ENCODE assay signal across 7 mouse cellular contexts in the genomic region with DNA sequence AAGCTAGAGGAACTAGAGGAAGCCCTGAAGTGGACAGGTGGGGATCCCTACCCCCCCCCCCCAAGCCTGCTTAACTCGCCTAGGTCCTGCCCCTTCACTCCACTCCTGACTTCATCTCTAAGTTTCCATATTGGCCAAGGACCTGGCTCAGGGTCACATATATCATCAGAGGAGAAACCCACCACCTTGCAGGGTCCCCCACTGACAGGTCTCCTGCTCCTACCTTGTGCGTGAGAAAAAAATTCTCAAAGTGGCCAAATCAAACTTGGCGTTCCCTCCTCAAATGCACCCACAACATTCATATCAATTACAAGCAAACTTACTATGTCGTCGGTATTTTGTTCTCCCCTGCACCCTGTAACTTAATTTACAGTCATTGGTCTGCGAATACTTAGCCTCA. TPM values are rescaled to one million over a fixed set of nuclear protein-coding genes. Genes with fewer than 3 reads are reported as not detected.
DNase-seq lines count a peak whose midpoint lies in the region; ATAC-seq lines count a peak whose summit lies in the region.

No protein-coding gene starts in this region.

- no peaks in the 10 kb centered on the region for H3K9me3 ChIP-seq in lung, embryonic 16.5 days (ENCODE audit: control insufficient read depth, low read length)
- H3K9me3 ChIP-seq in forebrain, embryonic 15.5 days = no peaks in the 10 kb centered on the region
- H3K9me3 ChIP-seq in limb, embryonic 15.5 days = no peaks in the 10 kb centered on the region
- H3K9me3 ChIP-seq in stomach, embryonic 16.5 days (replicated peaks; ENCODE audit: control insufficient read depth, low read length) = no peaks in the 10 kb centered on the region

- no peak overlapping the region for H3K27ac ChIP-seq in lung, embryonic 16.5 days (ENCODE audit: low read length)
- H3K27ac ChIP-seq in forebrain, embryonic 15.5 days (replicated peaks) = no peak overlapping the region
- H3K27ac ChIP-seq in limb, embryonic 15.5 days = no peak overlapping the region
- H3K27ac ChIP-seq in stomach, embryonic 16.5 days (ENCODE audit: low read length) = peak overlapping the region; percentile 97

- no peaks in the 10 kb centered on the region for H3K27me3 ChIP-seq in lung, embryonic 16.5 days (ENCODE audit: control insufficient read depth, insufficient read depth, low read depth, low read length)
- H3K27me3 ChIP-seq in forebrain, embryonic 15.5 days = peaks cover 24% of the 10 kb centered on the region; the same call in 1 of the 2 replicates
- peaks cover 7% of the 10 kb centered on the region; the same call in 1 of the 2 replicates for H3K27me3 ChIP-seq in limb, embryonic 15.5 days
- H3K27me3 ChIP-seq in stomach, embryonic 16.5 days (ENCODE audit: control insufficient read depth, insufficient read depth, low read length) = no peaks in the 10 kb centered on the region

- H3K9ac ChIP-seq in lung, embryonic 16.5 days (ENCODE audit: low read length) = peak overlapping the region; percentile 86
- no peak overlapping the region for H3K9ac ChIP-seq in forebrain, embryonic 15.5 days (replicated peaks)
- 0 out of 2 replicates have a peak overlapping the region, but pooled peaks have one; percentile 61 for H3K9ac ChIP-seq in limb, embryonic 15.5 days
- peak overlapping the region; percentile 93 for H3K9ac ChIP-seq in stomach, embryonic 16.5 days (ENCODE audit: low read length)

- no peaks in the 10 kb centered on the region for H3K36me3 ChIP-seq in lung, embryonic 16.5 days (ENCODE audit: control insufficient read depth, insufficient read depth, low read length)
- no peaks in the 10 kb centered on the region for H3K36me3 ChIP-seq in forebrain, embryonic 15.5 days
- H3K36me3 ChIP-seq in limb, embryonic 15.5 days = no peaks in the 10 kb centered on the region
- H3K36me3 ChIP-seq in stomach, embryonic 16.5 days (ENCODE audit: control insufficient read depth, insufficient read depth, low read length) = no peaks in the 10 kb centered on the region

- WGBS in lung, embryonic 16.5 days = 43% methylated on average over 6 of the region's 6 CpGs
- WGBS in forebrain, embryonic 15.5 days = 49% methylated on average over 6 of the region's 6 CpGs
- 47% methylated on average over 6 of the region's 6 CpGs for WGBS in limb, embryonic 15.5 days
- 41% methylated on average over 6 of the region's 6 CpGs for WGBS in stomach, embryonic 16.5 days

- no peak for DNase-seq in lung, postnatal 10 days
- no peak for DNase-seq in thymus, postnatal 36 days
- no peak for DNase-seq in urinary bladder, postnatal 25 days (ENCODE audit: low spot score)

- H3K4me1 ChIP-seq in lung, embryonic 16.5 days (replicated peaks; ENCODE audit: control insufficient read depth, insufficient read depth, low read length) = peaks cover 31% of the 10 kb centered on the region
- peaks cover 27% of the 10 kb centered on the region for H3K4me1 ChIP-seq in forebrain, embryonic 15.5 days
- H3K4me1 ChIP-seq in limb, embryonic 15.5 days = peaks cover 59% of the 10 kb centered on the region
- peaks cover 30% of the 10 kb centered on the region for H3K4me1 ChIP-seq in stomach, embryonic 16.5 days (ENCODE audit: control insufficient read depth, insufficient read depth, low read length)

- peak overlapping the region; percentile 95 for H3K4me2 ChIP-seq in lung, embryonic 16.5 days (ENCODE audit: low read depth, low read length)
- H3K4me2 ChIP-seq in forebrain, embryonic 15.5 days (replicated peaks) = 0 out of 2 replicates have a peak overlapping the region, but pooled peaks have one; percentile 77
- peak overlapping the region; percentile 96 for H3K4me2 ChIP-seq in limb, embryonic 15.5 days
- H3K4me2 ChIP-seq in stomach, embryonic 16.5 days (ENCODE audit: low read depth, low read length) = peak overlapping the region; percentile 69

- H3K4me3 ChIP-seq in lung, embryonic 16.5 days (ENCODE audit: low read length) = peak overlapping the region; percentile 79
- peak overlapping the region; percentile 50; the same call in 1 of the 2 replicates for H3K4me3 ChIP-seq in forebrain, embryonic 15.5 days
- peak overlapping the region; percentile 73 for H3K4me3 ChIP-seq in limb, embryonic 15.5 days
- peak overlapping the region; percentile 79 for H3K4me3 ChIP-seq in stomach, embryonic 16.5 days (replicated peaks; ENCODE audit: low read length)

- ATAC-seq in lung, embryonic 16.5 days (ENCODE audit: low read depth) = no peak
- ATAC-seq in forebrain, embryonic 15.5 days (replicated peaks) = no peak
- ATAC-seq in limb, embryonic 15.5 days (ENCODE audit: insufficient number of reproducible peaks, low FRiP score, low TSS enrichment, low read depth) = no peak
- no peak for ATAC-seq in stomach, embryonic 16.5 days (ENCODE audit: insufficient read depth, low FRiP score)

RNA-seq across cellular contexts. Expression of a gene that starts 0.9 kb away (rescaled TPM):
- polyA plus RNA-seq in lung, embryonic 16.5 days (2015; fragmentation: Nextera tagmentation; extraction: Ambion mirVana) = 25.7 and 26.0 TPM in 2 replicates
- 6.5 and 6.6 TPM in 2 replicates for polyA plus RNA-seq in forebrain, embryonic 15.5 days (2015; fragmentation: Nextera tagmentation; extraction: Ambion mirVana)
- polyA plus RNA-seq in limb, embryonic 15.5 days (2015; fragmentation: Nextera tagmentation; extraction: Ambion mirVana) = 26.1 and 26.8 TPM in 2 replicates
- polyA plus RNA-seq in stomach, embryonic 16.5 days (2015; fragmentation: Nextera tagmentation; extraction: Ambion mirVana) = 79.2 and 87.9 TPM in 2 replicates
